ENCODE assay signal across 22 mouse cellular contexts in genomic region chr9:32291618-32292017, GRCm38 (mm10). TPM values are rescaled to one million over a fixed set of nuclear protein-coding genes. Genes with fewer than 3 reads are reported as not detected.
DNase-seq lines count a peak whose midpoint lies in the region; ATAC-seq and TF ChIP-seq lines count a peak whose summit lies in the region.
"Had no signal": no experiment of that assay in that cellular context is flagged by ENCODE, and none has a peak within 500 bp of the region (broad histone marks: within the 10 kb centered on the region; RNA-seq: fewer than 3 reads in every experiment).

No protein-coding gene starts in this region.

- no peak for DNase-seq in adrenal gland, postnatal 10 days
- DNase-seq: adrenal gland, postnatal 14 days; cerebellum, postnatal 10 days; forebrain, postnatal 0 days; gastrocnemius, adult 2 months; heart, postnatal 14 days had no signal

- ATAC-seq in intestine, embryonic 15.5 days = peak; percentile 71
- no peak for ATAC-seq in intestine, postnatal 0 days
- peak; percentile 12 to 45; a peak in 1 of 4 replicates for ATAC-seq in hematopoietic stem cell, adult 5-6 weeks (replicated peaks in 1 of 2; ENCODE audit: insufficient read depth in 1 of 2, low FRiP score in 2 of 2, low TSS enrichment in 1 of 2, low read depth in 1 of 2, poor library complexity in 2 of 2, severe bottlenecking in 2 of 2)
- peak; percentile 58; the same call in 1 of the 2 replicates for ATAC-seq in kidney, embryonic 16.5 days (ENCODE audit: low FRiP score, low TSS enrichment)
- ATAC-seq in liver, embryonic 12.5 days = peak; percentile 46; the same call in 1 of the 2 replicates
- ATAC-seq in hindbrain, embryonic 12.5 days (ENCODE audit: low FRiP score) = no peak
- no peak for ATAC-seq in forebrain, embryonic 12.5 days (ENCODE audit: low FRiP score)
- ATAC-seq: CD4-positive, CD25-positive, alpha-beta regulatory T cell, adult 4 months; forebrain, postnatal 0 days had no signal

- no peak overlapping the region for H3K9ac ChIP-seq in intestine, embryonic 15.5 days
- no peak overlapping the region for H3K9ac ChIP-seq in intestine, postnatal 0 days (ENCODE audit: low read depth, low read length)
- no peak overlapping the region for H3K9ac ChIP-seq in kidney, embryonic 16.5 days (replicated peaks; ENCODE audit: low read length)
- no peak overlapping the region for H3K9ac ChIP-seq in liver, embryonic 12.5 days
- no peak overlapping the region for H3K9ac ChIP-seq in hindbrain, embryonic 12.5 days
- no peak overlapping the region for H3K9ac ChIP-seq in forebrain, embryonic 12.5 days
- H3K9ac ChIP-seq: embryonic facial prominence, embryonic 15.5 days; forebrain, postnatal 0 days; heart, embryonic 12.5 days; hindbrain, embryonic 15.5 days; limb, embryonic 15.5 days; midbrain, embryonic 12.5 days had no signal

- H3K36me3 ChIP-seq in intestine, embryonic 15.5 days = no peaks in the 10 kb centered on the region
- H3K36me3 ChIP-seq in intestine, postnatal 0 days (ENCODE audit: control insufficient read depth, insufficient read depth) = no peaks in the 10 kb centered on the region
- H3K36me3 ChIP-seq in kidney, embryonic 16.5 days (ENCODE audit: insufficient read depth, low read length) = no peaks in the 10 kb centered on the region
- H3K36me3 ChIP-seq in liver, embryonic 12.5 days = no peaks in the 10 kb centered on the region
- no peaks in the 10 kb centered on the region for H3K36me3 ChIP-seq in hindbrain, embryonic 12.5 days
- H3K36me3 ChIP-seq in forebrain, embryonic 12.5 days (replicated peaks) = no peaks in the 10 kb centered on the region
- H3K36me3 ChIP-seq: embryonic facial prominence, embryonic 15.5 days; heart, embryonic 12.5 days; hindbrain, embryonic 15.5 days; limb, embryonic 15.5 days; midbrain, embryonic 12.5 days had no signal

- H3K4me2 ChIP-seq in intestine, embryonic 15.5 days (replicated peaks) = no peak overlapping the region; the same call in 1 of the 2 replicates
- no peak overlapping the region for H3K4me2 ChIP-seq in intestine, postnatal 0 days (replicated peaks; ENCODE audit: low read depth)
- H3K4me2 ChIP-seq in kidney, embryonic 16.5 days (replicated peaks; ENCODE audit: low read depth, low read length) = no peak overlapping the region
- no peak overlapping the region for H3K4me2 ChIP-seq in liver, embryonic 12.5 days
- no peak overlapping the region for H3K4me2 ChIP-seq in hindbrain, embryonic 12.5 days (replicated peaks)
- H3K4me2 ChIP-seq in forebrain, embryonic 12.5 days = no peak overlapping the region
- H3K4me2 ChIP-seq: embryonic facial prominence, embryonic 15.5 days; heart, embryonic 12.5 days; hindbrain, embryonic 15.5 days; limb, embryonic 15.5 days; midbrain, embryonic 12.5 days had no signal

- H3K4me3 ChIP-seq in intestine, embryonic 15.5 days (replicated peaks) = no peak overlapping the region
- H3K4me3 ChIP-seq in intestine, postnatal 0 days (ENCODE audit: low read depth, low read length) = no peak overlapping the region
- no peak overlapping the region for H3K4me3 ChIP-seq in kidney, embryonic 16.5 days (ENCODE audit: low read length)
- no peak overlapping the region for H3K4me3 ChIP-seq in liver, embryonic 12.5 days
- H3K4me3 ChIP-seq in hindbrain, embryonic 12.5 days = no peak overlapping the region
- no peak overlapping the region for H3K4me3 ChIP-seq in forebrain, embryonic 12.5 days (replicated peaks)
- H3K4me3 ChIP-seq: embryonic facial prominence, embryonic 15.5 days; gastrocnemius, adult 2 months; heart, embryonic 12.5 days; hindbrain, embryonic 15.5 days; limb, embryonic 15.5 days; midbrain, embryonic 12.5 days had no signal

- H3K4me1 ChIP-seq in intestine, embryonic 15.5 days (replicated peaks) = peaks cover 7% of the 10 kb centered on the region
- H3K4me1 ChIP-seq in intestine, postnatal 0 days (replicated peaks; ENCODE audit: control insufficient read depth, insufficient read depth, low read length) = no peaks in the 10 kb centered on the region
- peaks cover 7% of the 10 kb centered on the region for H3K4me1 ChIP-seq in kidney, embryonic 16.5 days (ENCODE audit: insufficient read depth, low read length)
- H3K4me1 ChIP-seq in liver, embryonic 12.5 days = peaks cover 17% of the 10 kb centered on the region; the same call in 1 of the 2 replicates
- peaks cover 5% of the 10 kb centered on the region; the same call in 1 of the 2 replicates for H3K4me1 ChIP-seq in hindbrain, embryonic 12.5 days
- H3K4me1 ChIP-seq in forebrain, embryonic 12.5 days = peaks cover 7% of the 10 kb centered on the region; the same call in 1 of the 2 replicates
- H3K4me1 ChIP-seq: embryonic facial prominence, embryonic 15.5 days; limb, embryonic 15.5 days; midbrain, embryonic 12.5 days had no signal

- H3K27me3 ChIP-seq in intestine, embryonic 15.5 days (replicated peaks) = no peaks in the 10 kb centered on the region
- no peaks in the 10 kb centered on the region for H3K27me3 ChIP-seq in intestine, postnatal 0 days (replicated peaks; ENCODE audit: control insufficient read depth, insufficient read depth, low read length)
- no peaks in the 10 kb centered on the region for H3K27me3 ChIP-seq in kidney, embryonic 16.5 days (ENCODE audit: insufficient read depth, low read length)
- H3K27me3 ChIP-seq in liver, embryonic 12.5 days (replicated peaks) = peaks cover 6% of the 10 kb centered on the region
- H3K27me3 ChIP-seq in hindbrain, embryonic 12.5 days = no peaks in the 10 kb centered on the region
- no peaks in the 10 kb centered on the region for H3K27me3 ChIP-seq in forebrain, embryonic 12.5 days
- H3K27me3 ChIP-seq: embryonic facial prominence, embryonic 15.5 days; heart, embryonic 12.5 days; hindbrain, embryonic 15.5 days; limb, embryonic 15.5 days; midbrain, embryonic 12.5 days; Patski had no signal

- no peak overlapping the region for H3K27ac ChIP-seq in intestine, embryonic 15.5 days
- H3K27ac ChIP-seq in intestine, postnatal 0 days (ENCODE audit: low read depth, low read length) = no peak overlapping the region
- H3K27ac ChIP-seq in kidney, embryonic 16.5 days (ENCODE audit: low read length) = peak overlapping the region; percentile 35; the same call in 1 of the 2 replicates
- no peak overlapping the region for H3K27ac ChIP-seq in liver, embryonic 12.5 days
- no peak overlapping the region for H3K27ac ChIP-seq in hindbrain, embryonic 12.5 days
- no peak overlapping the region for H3K27ac ChIP-seq in forebrain, embryonic 12.5 days
- H3K27ac ChIP-seq: embryonic facial prominence, embryonic 15.5 days; gastrocnemius, adult 2 months; limb, embryonic 15.5 days; midbrain, embryonic 12.5 days had no signal

- TF ChIP-seq CTCF in intestine, postnatal 0 days (IDR thresholded peaks at IDR 0.05; ENCODE audit: low read depth) = no peak

- WGBS in intestine, embryonic 15.5 days = 38% methylated on average over 7 of the region's 7 CpGs
- WGBS in intestine, postnatal 0 days = 28% methylated on average over 7 of the region's 7 CpGs
- WGBS in kidney, embryonic 16.5 days = 37% methylated on average over 7 of the region's 7 CpGs
- 21% methylated on average over 7 of the region's 7 CpGs for WGBS in liver, embryonic 12.5 days (ENCODE audit: insufficient replicate concordance)
- WGBS in hindbrain, embryonic 12.5 days = 43% methylated on average over 7 of the region's 7 CpGs
- 33% methylated on average over 7 of the region's 7 CpGs for WGBS in forebrain, embryonic 12.5 days

- no peaks in the 10 kb centered on the region for H3K9me3 ChIP-seq in intestine, embryonic 15.5 days
- H3K9me3 ChIP-seq in intestine, postnatal 0 days (ENCODE audit: control insufficient read depth) = no peaks in the 10 kb centered on the region
- H3K9me3 ChIP-seq in kidney, embryonic 16.5 days (ENCODE audit: low read length) = no peaks in the 10 kb centered on the region
- no peaks in the 10 kb centered on the region for H3K9me3 ChIP-seq in liver, embryonic 12.5 days (replicated peaks)
- no peaks in the 10 kb centered on the region for H3K9me3 ChIP-seq in hindbrain, embryonic 12.5 days (replicated peaks)
- H3K9me3 ChIP-seq in forebrain, embryonic 12.5 days = no peaks in the 10 kb centered on the region
- H3K9me3 ChIP-seq: embryonic facial prominence, embryonic 15.5 days; heart, embryonic 12.5 days; hindbrain, embryonic 15.5 days; limb, embryonic 15.5 days; midbrain, embryonic 12.5 days had no signal

RNA-seq across cellular contexts. Expression of gene Kcnj5, which starts 52.5 kb away (rescaled TPM):
- 0.10 and 0.15 TPM in 2 replicates for polyA plus RNA-seq in intestine, embryonic 15.5 days (2015; fragmentation: Nextera tagmentation; extraction: Ambion mirVana)
- polyA plus RNA-seq in intestine, postnatal 0 days (2015; fragmentation: Nextera tagmentation; extraction: Ambion mirVana) = 0.07 and 0.13 TPM in 2 replicates
- 0.05 and 0.19 TPM in 2 replicates for total RNA-seq in hematopoietic stem cell, adult 5-6 weeks (2017)
- 2.2 and 2.6 TPM in 2 replicates for polyA plus RNA-seq in kidney, embryonic 16.5 days (2015; fragmentation: Nextera tagmentation; extraction: Ambion mirVana)
- 3.2 and 3.4 TPM in 2 replicates for polyA plus RNA-seq in liver, embryonic 12.5 days (2016; fragmentation: Nextera tagmentation; extraction: Ambion mirVana)
- polyA plus RNA-seq in hindbrain, embryonic 12.5 days (2016; fragmentation: Nextera tagmentation; extraction: Ambion mirVana) = 0.29 and 0.45 TPM in 2 replicates
- total RNA-seq in adrenal gland, postnatal 10 days (2021) = under 1 TPM; 0.33 TPM
- polyA plus RNA-seq in forebrain, embryonic 12.5 days (2016; fragmentation: Nextera tagmentation; extraction: Ambion mirVana) = 0.83 and 1.1 TPM in 2 replicates
- total RNA-seq: gastrocnemius, adult 2 months; monocyte, adult 5-6 weeks had no signal
- polyA plus RNA-seq: CD4-positive, CD25-positive, alpha-beta regulatory T cell, adult 4 months; Patski; thymus, postnatal 0 days had no signal

Comparison
In these comparisons a context has a peak if more than half of its experiments do, and no peak if none do; other contexts are left out.
1. ATAC-seq: peak in intestine, embryonic 15.5 days (single experiment), hematopoietic stem cell, adult 5-6 weeks (2 of 2), kidney, embryonic 16.5 days (single experiment) and liver, embryonic 12.5 days (single experiment); none in intestine, postnatal 0 days (single experiment), hindbrain, embryonic 12.5 days (single experiment) and forebrain, embryonic 12.5 days (single experiment).